Mouse (Mus musculus): Measurements from ENCODE around the gene Rnf227.

DNA sequence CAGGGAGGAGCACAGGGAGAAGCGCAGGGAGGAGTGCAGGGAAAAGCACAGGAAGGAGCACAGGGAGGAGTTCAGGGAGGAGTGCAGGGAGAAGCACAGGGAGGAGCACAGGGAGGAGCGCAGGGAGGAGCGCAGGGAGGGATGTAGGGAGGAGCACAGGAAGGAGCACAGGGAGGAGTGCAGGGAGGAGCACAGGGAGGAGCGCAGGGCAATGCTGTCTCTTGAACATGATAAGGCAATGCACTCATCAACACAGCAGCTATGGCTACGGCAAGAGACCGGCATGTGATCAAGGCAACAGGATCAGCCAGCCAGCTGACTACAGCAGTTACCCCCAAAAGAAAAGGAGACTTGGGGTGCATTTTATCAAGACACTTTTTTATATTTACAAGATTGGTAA lies 23.9 kb upstream of the Rnf227 start:
- no peak for TF ChIP-seq POLR2A (IDR thresholded peaks at IDR 0.05; ENCODE audit: extremely low read depth, insufficient read depth, low read length)
- no peak for TF ChIP-seq CTCF (IDR thresholded peaks at IDR 0.05; ENCODE audit: extremely low read depth, insufficient read depth, low read length)

Data from cortical plate, adult 2 months (tissue).